ENCODE assay signal across 22 mouse cellular contexts in the genomic region with DNA sequence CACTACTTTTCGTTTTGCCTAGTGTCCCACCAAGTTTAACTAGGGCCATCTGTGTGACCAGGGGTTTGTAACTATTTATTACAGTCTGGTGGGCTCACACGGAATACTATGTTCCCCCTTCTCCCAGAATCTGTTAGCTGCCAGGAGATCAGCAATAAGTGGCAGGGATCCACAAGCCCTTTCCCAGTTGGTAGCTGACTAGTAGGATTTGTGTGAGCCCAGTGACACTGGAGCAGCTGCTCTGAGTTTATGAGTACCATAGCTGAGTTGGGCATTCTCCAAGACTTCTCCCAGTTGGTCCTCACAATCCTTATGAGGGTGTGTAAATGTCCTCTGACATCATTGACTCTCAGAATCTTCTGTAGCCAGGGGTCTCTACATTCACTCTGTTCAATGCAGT. TPM values are rescaled to one million over a fixed set of nuclear protein-coding genes. Genes with fewer than 3 reads are reported as not detected.
A peak's percentile ranks its signal among the peaks of the same experiment; 100 is the strongest.
DNase-seq lines count a peak whose midpoint lies in the region; ATAC-seq and TF ChIP-seq lines count a peak whose summit lies in the region.
"Had no signal": no experiment of that assay in that cellular context is flagged by ENCODE, and none has a peak within 500 bp of the region (broad histone marks: within the 10 kb centered on the region; RNA-seq: fewer than 3 reads in every experiment).

No protein-coding gene starts in this region.

- intact Hi-C loops in left cerebral cortex, postnatal 4 days (cut with DNase I) = no loop called here

- no peaks in the 10 kb centered on the region for H3K9me3 ChIP-seq in forebrain, embryonic 15.5 days
- H3K9me3 ChIP-seq in forebrain, postnatal 0 days (ENCODE audit: low read length) = no peaks in the 10 kb centered on the region
- no peaks in the 10 kb centered on the region for H3K9me3 ChIP-seq in hindbrain, postnatal 0 days (ENCODE audit: low read length)
- H3K9me3 ChIP-seq in hindbrain, embryonic 13.5 days = peaks cover 5% of the 10 kb centered on the region; the same call in 1 of the 2 replicates
- H3K9me3 ChIP-seq: embryonic facial prominence, embryonic 15.5 days; forebrain, embryonic 12.5 days had no signal

- WGBS in forebrain, embryonic 15.5 days = 54% methylated on average over 2 of the region's 2 CpGs
- 62% methylated on average over 2 of the region's 2 CpGs for WGBS in forebrain, postnatal 0 days
- 55% methylated on average over 2 of the region's 2 CpGs for WGBS in hindbrain, postnatal 0 days
- WGBS in hindbrain, embryonic 13.5 days = 64% methylated on average over 2 of the region's 2 CpGs

- H3K27ac ChIP-seq in forebrain, embryonic 15.5 days (replicated peaks) = no peak overlapping the region
- H3K27ac ChIP-seq in forebrain, postnatal 0 days (ENCODE audit: low read depth, low read length) = no peak overlapping the region
- H3K27ac ChIP-seq in hindbrain, postnatal 0 days = no peak overlapping the region
- no peak overlapping the region for H3K27ac ChIP-seq in hindbrain, embryonic 13.5 days
- H3K27ac ChIP-seq: embryonic facial prominence, embryonic 13.5 days; embryonic facial prominence, embryonic 15.5 days; forebrain, embryonic 10.5 days; forebrain, embryonic 12.5 days had no signal

- H3K4me3 ChIP-seq in forebrain, embryonic 15.5 days = no peak overlapping the region
- no peak overlapping the region for H3K4me3 ChIP-seq in forebrain, postnatal 0 days (ENCODE audit: low read depth, low read length)
- no peak overlapping the region for H3K4me3 ChIP-seq in hindbrain, postnatal 0 days (ENCODE audit: low read length)
- no peak overlapping the region for H3K4me3 ChIP-seq in hindbrain, embryonic 13.5 days
- H3K4me3 ChIP-seq: embryonic facial prominence, embryonic 13.5 days; embryonic facial prominence, embryonic 15.5 days; erythroblast, embryonic 14.5 days; forebrain, embryonic 10.5 days; forebrain, embryonic 12.5 days had no signal

- no peaks in the 10 kb centered on the region for H3K36me3 ChIP-seq in forebrain, embryonic 15.5 days
- H3K36me3 ChIP-seq in forebrain, postnatal 0 days (ENCODE audit: insufficient read depth) = no peaks in the 10 kb centered on the region
- H3K36me3 ChIP-seq in hindbrain, postnatal 0 days (ENCODE audit: insufficient read depth, low read length) = no peaks in the 10 kb centered on the region
- no peaks in the 10 kb centered on the region for H3K36me3 ChIP-seq in hindbrain, embryonic 13.5 days
- H3K36me3 ChIP-seq: embryonic facial prominence, embryonic 13.5 days; embryonic facial prominence, embryonic 15.5 days; forebrain, embryonic 10.5 days; forebrain, embryonic 12.5 days had no signal

- H3K4me2 ChIP-seq in forebrain, embryonic 15.5 days (replicated peaks) = no peak overlapping the region
- no peak overlapping the region for H3K4me2 ChIP-seq in forebrain, postnatal 0 days (ENCODE audit: low read depth)
- no peak overlapping the region for H3K4me2 ChIP-seq in hindbrain, postnatal 0 days (ENCODE audit: low read depth, low read length)
- H3K4me2 ChIP-seq in hindbrain, embryonic 13.5 days = no peak overlapping the region
- H3K4me2 ChIP-seq: embryonic facial prominence, embryonic 13.5 days; embryonic facial prominence, embryonic 15.5 days; forebrain, embryonic 12.5 days had no signal

- H3K27me3 ChIP-seq in forebrain, embryonic 15.5 days = no peaks in the 10 kb centered on the region
- no peaks in the 10 kb centered on the region for H3K27me3 ChIP-seq in forebrain, postnatal 0 days (ENCODE audit: insufficient read depth, low read length)
- no peaks in the 10 kb centered on the region for H3K27me3 ChIP-seq in hindbrain, postnatal 0 days (ENCODE audit: insufficient read depth, low read length)
- H3K27me3 ChIP-seq in hindbrain, embryonic 13.5 days = no peaks in the 10 kb centered on the region
- H3K27me3 ChIP-seq: embryonic facial prominence, embryonic 13.5 days; embryonic facial prominence, embryonic 15.5 days; forebrain, embryonic 12.5 days had no signal

- H3K9ac ChIP-seq in forebrain, embryonic 15.5 days (replicated peaks) = no peak overlapping the region
- H3K9ac ChIP-seq in forebrain, postnatal 0 days = no peak overlapping the region
- H3K9ac ChIP-seq in hindbrain, postnatal 0 days (replicated peaks; ENCODE audit: low read length) = no peak overlapping the region
- H3K9ac ChIP-seq in hindbrain, embryonic 13.5 days = no peak overlapping the region
- H3K9ac ChIP-seq: embryonic facial prominence, embryonic 13.5 days; embryonic facial prominence, embryonic 15.5 days; forebrain, embryonic 12.5 days had no signal

- H3K4me1 ChIP-seq in forebrain, embryonic 15.5 days = peaks cover 24% of the 10 kb centered on the region
- 0 out of 2 replicates have a peak, but pooled peaks cover 5% of the 10 kb centered on the region for H3K4me1 ChIP-seq in forebrain, postnatal 0 days (ENCODE audit: insufficient read depth)
- H3K4me1 ChIP-seq in hindbrain, postnatal 0 days (ENCODE audit: insufficient read depth, low read length) = no peaks in the 10 kb centered on the region; the same call in 1 of the 2 replicates
- peaks cover 23% of the 10 kb centered on the region for H3K4me1 ChIP-seq in hindbrain, embryonic 13.5 days (replicated peaks)
- H3K4me1 ChIP-seq: embryonic facial prominence, embryonic 13.5 days; embryonic facial prominence, embryonic 15.5 days had no signal

- no peak for TF ChIP-seq CTCF in forebrain, postnatal 0 days (IDR thresholded peaks at IDR 0.05; ENCODE audit: low read depth)
- no peak for TF ChIP-seq CTCF in hindbrain, postnatal 0 days (IDR thresholded peaks at IDR 0.05; ENCODE audit: low read depth)

- no peak for DNase-seq in forebrain, postnatal 0 days
- peak; percentile 54 for DNase-seq in hindbrain, postnatal 0 days (ENCODE audit: low spot score)
- DNase-seq in left cerebral cortex, postnatal 4 days = peak; percentile 62
- DNase-seq in left cerebral cortex, adult 18-20 months (ENCODE audit: low spot score in 2 of 2) = no peak
- DNase-seq: adrenal gland, adult 2 months; adrenal gland, postnatal 10 days; adrenal gland, postnatal 25 days; cerebellum, adult 11 months; cerebellum, adult 2 months; cerebellum, adult 9-10 months; embryo, embryonic 11 days had no signal

- ATAC-seq in forebrain, embryonic 15.5 days (replicated peaks) = peak; percentile 33; the same call in 1 of the 2 replicates
- ATAC-seq in forebrain, postnatal 0 days = no peak
- 0 out of 2 replicates have a peak, but pooled peaks have one; percentile 18 for ATAC-seq in hindbrain, postnatal 0 days
- no peak for ATAC-seq in hindbrain, embryonic 13.5 days (ENCODE audit: low FRiP score)
- ATAC-seq: forebrain, embryonic 14.5 days had no signal

RNA-seq across cellular contexts. Expression of a gene that starts 15.4 kb away (rescaled TPM):
- polyA plus RNA-seq in forebrain, embryonic 15.5 days (2015; fragmentation: Nextera tagmentation; extraction: Ambion mirVana) = 43.7 and 46.3 TPM in 2 replicates
- 33.3 and 35.2 TPM in 2 replicates for total RNA-seq in forebrain, postnatal 0 days (2014; rRNA removed)
- polyA plus RNA-seq in forebrain, postnatal 0 days (2015; fragmentation: Nextera tagmentation; extraction: Ambion mirVana) = 34.0 and 34.6 TPM in 2 replicates
- total RNA-seq in hindbrain, postnatal 0 days (2014; rRNA removed) = 48.8 and 49.9 TPM in 2 replicates
- 36.9 and 37.4 TPM in 2 replicates for polyA plus RNA-seq in hindbrain, postnatal 0 days (2015; fragmentation: Nextera tagmentation; extraction: Ambion mirVana)
- polyA plus RNA-seq in hindbrain, embryonic 13.5 days (2015; fragmentation: Nextera tagmentation; extraction: Ambion mirVana) = 31.8 and 35.4 TPM in 2 replicates
- 10 to 100 TPM; 37.9 to 41.7 TPM for total RNA-seq in left cerebral cortex, postnatal 4 days (2021)
- total RNA-seq in left cerebral cortex, adult 18-20 months (2021) = 100 to 1,000 TPM; 104 to 117 TPM
- total RNA-seq: common myeloid progenitor, adult 5-6 weeks; MEL had no signal
- polyA plus RNA-seq: C2C12; erythroblast, embryonic 14.5 days had no signal

Comparison
In these comparisons a context has a peak if more than half of its experiments do, and no peak if none do; other contexts are left out.
1. ATAC-seq: peak in forebrain, embryonic 15.5 days (single experiment) and hindbrain, postnatal 0 days (single experiment); none in forebrain, postnatal 0 days (single experiment) and hindbrain, embryonic 13.5 days (single experiment).
2. DNase-seq: peak in hindbrain, postnatal 0 days (single experiment) and left cerebral cortex, postnatal 4 days (single experiment); none in forebrain, postnatal 0 days (single experiment) and left cerebral cortex, adult 18-20 months (0 of 2).